Mouse (Mus musculus): Measurements from ENCODE around the gene Fancb. TPM values are rescaled to one million over a fixed set of nuclear protein-coding genes. Genes with fewer than 3 reads are reported as not detected.

The Fancb gene
- total RNA-seq (2015; ENCODE audit: low replicate concordance) (5.0 and 10.5 TPM in 2 replicates), total RNA-seq (2017; ENCODE audit: low replicate concordance) (4.9 and 6.3 TPM in 2 replicates)

DNA sequence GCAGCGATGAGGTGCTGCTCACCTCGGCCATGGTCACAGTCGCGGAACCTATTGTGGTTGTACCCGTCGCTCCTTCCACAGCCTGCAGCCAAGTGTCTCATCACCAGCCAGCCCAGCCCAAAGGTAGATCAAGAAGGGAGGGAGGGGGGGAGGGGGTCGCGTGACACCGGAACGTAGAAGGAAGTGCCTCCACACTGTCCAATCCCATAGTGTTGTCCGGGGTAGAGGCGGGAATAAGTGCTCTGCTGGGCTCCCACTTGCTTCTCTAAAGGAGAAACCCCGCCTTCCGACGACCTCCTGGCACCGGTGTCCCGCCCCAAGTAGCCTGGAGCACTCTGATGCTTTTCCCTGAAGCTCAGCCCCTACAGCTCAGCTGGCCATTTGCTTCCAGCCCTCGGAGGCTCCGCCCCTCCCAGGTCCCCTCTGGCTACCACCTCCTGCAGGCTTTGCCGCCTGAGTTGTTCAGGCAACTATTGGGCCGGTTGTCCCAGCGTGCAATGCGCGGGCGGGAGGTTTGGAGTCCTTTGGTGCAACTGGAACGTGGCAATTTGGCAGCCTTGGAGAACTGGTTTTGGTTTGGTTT, at the start of gene Fancb, which contains the start of gene Mospd2:
Gene Fancb (plus strand): TSS at position 400 of the 583 bp plus-strand sequence.
Gene Mospd2 (minus strand): TSS at position 183 of the 583 bp plus-strand sequence.
- ATAC-seq (replicated peaks; ENCODE audit: low FRiP score, poor library complexity, severe bottlenecking) = peak; percentile 99

DNA sequence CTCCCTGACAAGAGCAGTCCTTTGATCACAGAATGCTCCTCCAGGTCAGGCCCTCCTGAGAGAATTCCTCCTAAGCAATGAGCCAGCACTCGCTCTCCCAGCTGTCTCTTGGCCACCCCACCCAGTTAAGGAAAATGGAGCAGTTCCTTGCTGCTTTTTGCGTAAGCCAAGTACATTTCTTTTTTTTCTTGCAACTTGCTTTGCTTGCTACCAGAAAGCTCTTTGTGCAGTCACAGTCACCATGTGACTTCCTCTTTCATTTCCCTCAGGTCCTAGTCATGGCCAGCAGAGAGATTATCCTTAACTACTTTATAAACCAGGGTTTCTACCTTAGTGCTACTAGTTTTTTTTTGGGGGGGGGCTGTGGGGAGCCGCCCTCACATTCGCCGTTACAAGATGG, 38.9 kb upstream of the Fancb start:
- ATAC-seq (replicated peaks; ENCODE audit: low FRiP score, poor library complexity, severe bottlenecking) = no peak

DNA sequence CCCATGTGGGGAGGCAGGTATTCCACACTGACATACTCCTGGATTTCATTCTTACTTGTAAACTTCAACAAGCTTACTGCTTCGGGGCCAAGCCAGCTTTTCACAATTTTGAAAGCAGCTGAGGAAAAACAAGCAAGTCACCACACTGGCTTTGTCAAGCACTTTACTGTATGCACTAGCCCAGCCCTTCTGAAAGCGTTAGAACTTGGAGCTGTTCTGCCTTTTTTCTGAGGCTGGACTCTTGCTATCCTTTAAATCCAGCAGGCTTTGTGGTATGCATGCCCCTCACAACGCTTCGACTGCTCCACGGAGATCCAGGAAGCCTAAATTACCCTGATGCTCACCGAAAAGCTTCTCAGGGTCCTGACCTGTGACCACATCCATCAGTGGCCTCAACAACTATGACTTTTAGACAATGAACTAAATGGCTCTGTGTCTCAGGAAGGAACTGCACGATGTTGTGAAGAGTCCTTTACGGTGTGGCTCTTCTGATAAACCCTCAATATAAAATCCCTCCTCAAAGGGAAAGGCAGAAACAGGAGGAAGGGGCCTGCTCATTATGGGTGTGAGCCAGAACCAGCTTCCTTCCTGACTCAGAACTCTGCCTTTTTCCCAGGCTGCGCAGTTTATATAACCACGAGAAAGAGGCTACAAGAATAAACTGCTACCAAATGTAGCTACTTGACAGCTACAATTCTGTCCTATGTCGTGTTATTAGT, 28.4 kb upstream of the Fancb start:
- no peak for ATAC-seq (replicated peaks; ENCODE audit: low FRiP score, poor library complexity, severe bottlenecking)

DNA sequence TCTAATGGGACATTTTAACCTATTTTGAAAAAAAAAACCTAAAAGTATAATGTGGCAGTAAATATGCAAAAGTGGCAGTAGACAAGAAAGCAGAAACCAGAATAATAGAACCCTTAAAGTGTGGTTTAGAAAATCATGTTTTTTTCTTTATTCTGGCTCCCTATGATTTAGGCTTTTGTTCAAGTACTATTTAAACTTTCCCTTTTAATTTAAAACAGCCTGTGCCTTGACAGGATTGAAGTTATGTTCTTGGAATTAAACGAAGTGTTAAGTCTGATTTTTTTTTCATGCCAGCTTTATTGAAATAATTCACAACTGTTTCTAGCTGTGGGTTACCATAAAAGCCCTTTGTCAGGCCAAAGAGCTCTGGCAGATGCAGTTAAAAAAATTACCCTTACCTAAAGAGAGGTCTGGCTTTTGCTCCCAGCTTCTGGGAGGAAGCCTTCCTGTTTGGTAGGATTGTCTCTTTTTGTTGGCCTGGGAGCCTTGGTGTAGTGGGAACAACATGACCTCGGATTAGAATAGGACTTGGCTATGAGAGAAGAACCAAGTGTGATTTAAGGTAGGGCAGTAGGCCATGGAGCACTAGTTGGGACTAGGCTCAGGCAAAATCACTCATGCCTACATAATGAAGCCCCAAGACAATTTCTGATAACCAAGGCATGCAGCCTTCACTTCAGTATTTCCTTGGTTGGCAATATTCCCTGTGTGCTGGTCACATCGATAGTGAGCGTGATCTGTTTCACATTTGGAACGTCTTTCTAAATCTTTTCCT, 27.6 kb upstream of the Fancb start:
- no peak for ATAC-seq (replicated peaks; ENCODE audit: low FRiP score, poor library complexity, severe bottlenecking)

DNA sequence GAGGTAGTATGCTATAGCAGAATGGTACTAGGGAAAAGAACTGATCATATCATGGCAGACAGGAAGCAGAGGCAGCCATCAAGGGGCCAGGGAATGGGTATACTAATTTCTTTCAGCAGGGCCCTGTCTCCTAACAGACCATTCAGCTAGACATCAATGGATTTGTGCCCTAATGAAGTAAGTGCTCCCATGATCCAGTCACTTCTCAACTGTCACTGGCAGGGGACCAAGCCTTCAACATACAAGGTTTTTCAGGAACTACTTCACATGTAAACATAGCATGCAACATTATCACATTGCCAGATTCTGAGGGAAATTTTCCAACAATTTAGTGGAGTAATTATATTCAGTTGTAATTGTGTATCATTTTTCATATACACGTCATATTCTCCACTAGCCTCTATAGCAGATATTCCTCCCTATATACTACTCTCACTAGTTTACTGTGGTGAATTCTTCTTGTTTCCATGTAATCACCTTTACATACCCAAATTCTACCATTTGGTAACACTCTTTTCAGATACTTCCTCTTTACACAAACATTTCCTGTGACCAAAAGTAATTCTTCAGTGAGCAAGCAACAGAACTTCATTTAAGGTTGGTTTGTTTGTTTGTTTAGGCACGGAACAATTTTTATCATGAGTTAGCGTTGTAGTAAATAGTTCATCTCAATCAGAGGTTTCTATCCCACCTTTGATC, 14.5 kb upstream of the Fancb start:
- no peak for ATAC-seq (replicated peaks; ENCODE audit: low FRiP score, poor library complexity, severe bottlenecking)

DNA sequence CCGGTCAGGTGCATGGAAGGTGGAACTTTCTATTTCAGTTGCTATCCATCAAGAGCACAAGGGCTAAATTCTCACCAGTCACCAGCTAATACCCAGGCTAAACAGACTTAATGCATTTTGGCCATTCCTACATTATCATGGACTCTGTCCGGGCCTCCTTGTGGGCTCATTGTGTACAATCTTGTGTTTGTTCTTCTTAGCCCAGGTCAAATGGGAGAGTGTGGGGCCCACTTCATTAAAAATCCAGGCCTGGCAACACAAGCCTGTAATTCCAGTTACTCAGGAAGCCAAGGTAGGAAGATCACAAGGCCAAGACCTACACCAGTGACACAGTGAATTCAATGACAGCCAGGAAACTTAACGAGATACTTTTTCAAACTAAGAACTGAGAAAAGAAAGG, 9.2 kb upstream of the Fancb start:
- ATAC-seq (replicated peaks; ENCODE audit: low FRiP score, poor library complexity, severe bottlenecking) = no peak

DNA sequence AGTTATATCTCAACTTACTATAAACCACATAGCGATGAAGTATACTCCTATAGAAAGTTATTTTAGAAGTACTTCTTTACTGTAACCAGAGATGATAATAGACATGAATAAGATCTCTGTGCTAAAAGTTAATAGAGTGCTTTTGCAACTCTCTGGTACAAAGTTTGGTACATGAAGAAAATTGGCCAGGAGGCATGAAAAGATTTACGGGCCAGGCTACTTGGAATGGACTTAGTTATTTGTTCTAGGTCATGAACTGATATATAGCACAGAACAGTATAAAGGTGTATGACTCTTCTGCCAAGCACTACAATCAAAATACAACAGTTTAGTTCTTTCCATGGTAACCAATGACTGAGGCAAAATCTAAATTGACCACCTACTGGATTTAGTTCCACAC, 1.5 kb upstream of the Fancb start:
- ATAC-seq (replicated peaks; ENCODE audit: low FRiP score, poor library complexity, severe bottlenecking) = no peak

DNA sequence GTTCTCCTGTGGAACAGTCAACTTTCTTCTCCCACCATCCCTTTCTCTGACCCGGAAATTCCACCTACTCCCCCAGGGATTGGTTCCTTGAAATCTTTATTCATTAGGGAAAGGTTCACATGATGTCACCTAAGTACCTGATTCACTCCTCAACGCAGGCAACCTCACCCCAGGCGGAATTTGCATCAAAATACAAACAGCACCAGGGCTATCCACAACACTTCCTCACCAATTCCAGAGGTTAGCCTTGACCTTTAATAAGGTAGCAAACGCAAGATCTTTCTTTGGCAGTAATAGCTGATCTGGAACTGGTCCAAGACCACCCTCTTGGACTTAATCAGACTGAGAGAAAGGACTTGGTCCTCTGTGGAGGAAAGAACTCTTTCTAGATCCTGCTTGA, 22.7 kb downstream of the Fancb start:
- no peak for ATAC-seq (replicated peaks; ENCODE audit: low FRiP score, poor library complexity, severe bottlenecking)

DNA sequence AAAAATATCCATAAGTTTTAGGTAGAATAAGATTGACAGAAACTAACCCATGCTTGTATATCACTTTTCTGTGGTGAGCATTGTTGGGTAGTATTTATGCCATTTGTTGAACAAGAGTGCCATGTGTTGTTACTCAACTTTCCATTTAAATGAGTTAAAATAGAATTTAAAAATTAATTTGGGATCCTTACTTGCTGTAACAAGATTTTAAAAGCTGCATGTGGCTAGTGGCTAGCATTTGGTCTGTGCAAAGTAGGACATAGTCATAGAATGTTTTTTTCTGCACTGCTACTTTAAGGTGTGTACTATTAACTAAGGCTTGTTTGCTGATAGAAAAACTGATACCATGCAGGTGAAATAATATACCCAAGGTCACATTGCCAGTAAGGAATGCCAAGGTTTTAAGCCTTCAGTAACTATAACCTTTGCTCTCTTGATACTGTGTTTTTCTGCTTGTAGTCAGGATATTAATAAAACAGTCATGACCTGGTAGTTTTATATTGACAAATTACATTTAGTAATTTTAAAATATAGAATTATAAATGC, 24.5 kb downstream of the Fancb start, which contains the start of gene Gm17604:
Gene Gm17604 (minus strand): TSS at position 51 of the 546 bp plus-strand sequence.
- no peak for ATAC-seq (replicated peaks; ENCODE audit: low FRiP score, poor library complexity, severe bottlenecking)

Other genes with a start within 250 kb of the Fancb start
- gene Mospd2, start 217 bp upstream of the Fancb start, total RNA-seq (2015; ENCODE audit: low replicate concordance) = 10.1 and 13.0 TPM in 2 replicates
- 23.7 and 41.6 TPM in 2 replicates for gene Mospd2, start 217 bp upstream of the Fancb start, total RNA-seq (2017; ENCODE audit: low replicate concordance)
- not detected in 2 replicates for gene Gm17604, start 24.2 kb downstream of the Fancb start, total RNA-seq (2015; ENCODE audit: low replicate concordance)
- gene Gm17604, start 24.2 kb downstream of the Fancb start, total RNA-seq (2017; ENCODE audit: low replicate concordance) = not detected in 2 replicates